Mouse (Mus musculus) limb, embryonic 12.5 days (tissue): ENCODE data around the gene Emc1. TPM values are rescaled to one million over a fixed set of nuclear protein-coding genes. Genes with fewer than 3 reads are reported as not detected.

ENCODE experiments used
- ATAC-seq: fragments of 200-750 bp; cut with Nextera tagmentation; 2 replicates; pipeline ENCODE4 v1.8.0; 2017; ENCODE audit warnings: low read depth, moderate TSS enrichment; ENCODE audit not compliant: insufficient number of reproducible peaks, insufficient read depth, low FRiP score, low TSS enrichment
- H3K27ac ChIP-seq: fragments of 300-500 bp; sonication (generic); 2 replicates; pipeline ENCODE4 v1.5.1; 2016; ENCODE audit warnings: mild to moderate bottlenecking, moderate library complexity
- H3K27me3 ChIP-seq: fragments of 300-500 bp; sonication (generic); 2 replicates; pipeline ENCODE4 v1.6.1; 2016; ENCODE audit warnings: mild to moderate bottlenecking, moderate library complexity
- H3K36me3 ChIP-seq: fragments of 300-500 bp; sonication (generic); 2 replicates; pipeline ENCODE4 v1.6.1; 2016; ENCODE audit warnings: mild to moderate bottlenecking, moderate library complexity
- H3K4me1 ChIP-seq: fragments of 300-500 bp; sonication (generic); replicated peaks from 2 replicates; pipeline ENCODE4 v1.6.1; 2016
- H3K4me2 ChIP-seq: fragments of 300-500 bp; sonication (generic); 2 replicates; pipeline ENCODE4 v1.6.1; 2016; ENCODE audit warnings: mild to moderate bottlenecking, moderate library complexity
- H3K4me3 ChIP-seq: fragments of 300-500 bp; sonication (generic); replicated peaks from 2 replicates; pipeline ENCODE4 v1.5.1; 2016; ENCODE audit warnings: mild to moderate bottlenecking
- H3K9ac ChIP-seq: fragments of 300-500 bp; sonication (generic); replicated peaks from 2 replicates; pipeline ENCODE4 v1.6.1; 2016; ENCODE audit warnings: mild to moderate bottlenecking, moderate library complexity
- H3K9me3 ChIP-seq: fragments of 300-500 bp; sonication (generic); 2 replicates; pipeline ENCODE4 v1.6.1; 2016; ENCODE audit warnings: mild to moderate bottlenecking, moderate library complexity
- WGBS: fragments of 180-500 bp; shearing (Covaris S2); methylation state at CpG from one replicate; pipeline ENCODE4 v1.1.7; 2016; 5-methylcytosine and 5-hydroxymethylcytosine counted together
- polyA plus RNA-seq: library from polyadenylated mRNA; unstranded; fragments of >200 nt; fragmentation: Nextera tagmentation; extraction: Ambion mirVana; gene quantifications from 2 replicates; pipeline ENCODE4 v1.2.1, GENCODE M21; 2016

Gene Emc1
- polyA plus RNA-seq, 1 experiment from 2014 or later, result 29.4 TPM

DNA sequence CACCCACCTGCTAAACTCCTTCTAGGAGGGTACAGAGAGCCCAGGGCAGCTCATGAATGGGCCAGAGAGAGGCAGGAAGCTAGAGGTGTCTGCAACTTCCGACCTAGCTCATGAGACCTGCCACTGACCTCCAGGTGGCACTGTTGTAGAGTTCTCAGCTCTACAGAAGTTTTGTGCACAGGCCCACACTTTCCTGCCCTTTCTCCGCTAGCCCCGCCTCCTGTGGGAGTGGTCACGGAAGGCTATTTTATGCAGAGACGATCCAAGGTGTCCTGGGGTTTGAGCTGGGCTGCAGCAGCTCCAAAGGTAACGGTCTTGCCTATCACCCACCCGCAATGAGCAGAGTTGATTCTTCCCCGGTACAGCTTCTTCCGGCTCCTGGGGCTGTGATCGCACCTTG, 21.8 kb upstream of the Emc1 start:
- ATAC-seq, result peak; percentile 83
- Histone ChIP-seq H3K9ac (no peak overlapping the region), H3K4me3 (peak overlapping the region; percentile 22), H3K36me3 (no peaks in the 10 kb centered on the region), H3K27ac (no peak overlapping the region), H3K4me1 (no peaks in the 10 kb centered on the region), H3K4me2 (peak overlapping the region; percentile 49), H3K27me3 (peaks cover 7% of the 10 kb centered on the region; the same call in 1 of the 2 replicates), H3K9me3 (no peaks in the 10 kb centered on the region)
- WGBS, result 11% methylated on average over 10 of the region's 10 CpGs

DNA sequence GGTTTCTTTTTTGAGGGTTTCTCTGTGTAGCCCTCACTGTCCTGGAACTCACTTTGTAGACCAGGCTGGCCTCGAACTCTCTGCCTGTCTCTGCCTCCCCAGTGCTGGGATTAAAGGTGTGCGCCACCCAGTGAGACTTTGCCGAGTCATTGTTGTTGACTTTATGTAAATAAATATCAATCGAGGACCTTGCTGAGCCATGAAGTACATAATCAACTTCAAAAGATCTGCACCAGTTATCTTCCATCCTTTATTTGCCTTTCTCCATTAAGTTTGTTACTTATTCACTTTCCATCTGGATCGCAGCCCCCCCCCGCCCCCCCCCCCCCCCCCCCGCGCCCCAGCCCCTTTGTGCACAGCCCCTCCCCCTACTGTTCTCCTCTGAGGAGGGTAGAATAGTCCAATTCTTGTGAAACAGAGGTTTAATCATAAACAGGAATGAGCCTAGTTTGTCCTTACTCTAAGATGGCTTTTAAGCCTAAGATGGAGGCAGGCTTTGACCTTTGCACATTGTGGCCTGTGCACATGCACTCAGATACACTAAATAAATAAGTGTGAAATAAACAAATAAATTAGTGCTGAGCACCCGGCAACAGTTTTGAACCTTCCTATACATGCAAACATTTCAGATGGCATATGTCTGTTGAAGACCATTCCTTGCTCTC, 17.6 kb upstream of the Emc1 start:
- H3K9me3 ChIP-seq, result no peaks in the 10 kb centered on the region
- ATAC-seq, result no peak
- H3K4me2 ChIP-seq, result no peak overlapping the region
- no peaks in the 10 kb centered on the region for H3K4me1 ChIP-seq
- whole genome bisulfite sequencing, result 81% methylated on average over 5 of the region's 9 CpGs
- no peak overlapping the region for H3K9ac ChIP-seq
- H3K27ac ChIP-seq, result no peak overlapping the region
- H3K27me3 ChIP-seq, result peaks cover 29% of the 10 kb centered on the region
- no peaks in the 10 kb centered on the region for H3K36me3 ChIP-seq
- H3K4me3 ChIP-seq, result no peak overlapping the region

DNA sequence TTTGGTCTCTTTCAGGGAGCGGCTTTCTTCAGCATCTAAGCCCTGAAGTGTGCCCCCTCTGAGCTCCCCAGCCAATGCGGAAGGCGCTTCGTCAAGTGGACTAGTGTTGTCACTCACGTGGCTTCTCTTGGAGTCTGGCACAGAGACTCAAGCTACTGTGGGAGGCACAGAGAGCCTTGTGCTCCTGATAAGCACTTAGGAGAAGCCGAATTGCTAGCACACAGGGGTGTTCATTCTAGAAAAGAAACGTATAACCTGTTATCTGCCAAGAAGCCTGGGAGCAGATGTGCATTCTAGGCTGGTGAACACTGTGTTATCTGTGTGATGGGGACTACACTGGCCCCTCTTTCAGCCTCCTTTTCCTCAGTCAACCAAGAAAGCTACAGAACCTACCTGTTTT, 16.9 kb upstream of the Emc1 start:
- Histone ChIP-seq H3K9me3 (no peaks in the 10 kb centered on the region), H3K4me3 (no peak overlapping the region), H3K27me3 (peaks cover 29% of the 10 kb centered on the region), H3K36me3 (no peaks in the 10 kb centered on the region), H3K27ac (no peak overlapping the region), H3K9ac (no peak overlapping the region), H3K4me1 (no peaks in the 10 kb centered on the region), H3K4me2 (no peak overlapping the region)
- 62% methylated on average over 7 of the region's 7 CpGs for WGBS
- no peak for ATAC-seq

DNA sequence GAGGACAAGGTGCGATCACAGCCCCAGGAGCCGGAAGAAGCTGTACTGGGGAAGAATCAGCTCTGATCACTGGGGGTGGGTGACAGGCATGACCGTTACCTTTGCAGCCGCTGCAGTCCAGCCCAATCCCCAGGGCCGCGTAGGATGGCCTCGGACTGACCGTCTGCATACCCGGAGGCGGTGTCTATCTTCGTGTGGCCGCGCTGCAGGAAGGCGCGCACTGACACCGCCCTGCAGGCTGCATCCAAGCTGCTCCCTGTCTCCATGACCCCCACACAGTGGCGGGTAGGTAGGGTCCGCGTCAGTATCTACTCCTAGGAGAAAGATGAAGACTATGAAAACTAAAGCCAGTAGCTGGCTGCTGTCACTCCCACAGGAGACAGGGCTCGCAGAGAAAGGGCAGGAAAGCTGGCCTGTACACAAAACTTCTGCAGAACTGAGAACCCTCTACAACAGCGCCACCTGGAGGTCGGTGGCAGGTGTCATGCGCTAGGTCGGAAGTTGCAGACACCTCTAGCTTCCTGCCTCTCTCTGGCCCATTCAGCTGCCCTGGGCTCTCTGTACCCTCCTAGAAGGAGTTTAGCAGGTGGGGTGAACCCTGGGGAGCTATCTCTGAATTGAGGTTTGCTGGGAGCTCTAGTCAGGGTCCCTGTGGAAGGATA, 15.4 kb upstream of the Emc1 start:
- 22% methylated on average over 24 of the region's 24 CpGs for WGBS
- Histone ChIP-seq H3K27me3 (peaks cover 29% of the 10 kb centered on the region), H3K4me3 (peak overlapping the region; percentile 22), H3K9ac (0 out of 2 replicates have a peak overlapping the region, but pooled peaks have one; percentile 37), H3K9me3 (no peaks in the 10 kb centered on the region), H3K4me2 (peak overlapping the region; percentile 47), H3K27ac (no peak overlapping the region), H3K36me3 (no peaks in the 10 kb centered on the region), H3K4me1 (no peaks in the 10 kb centered on the region)
- no peak for ATAC-seq

DNA sequence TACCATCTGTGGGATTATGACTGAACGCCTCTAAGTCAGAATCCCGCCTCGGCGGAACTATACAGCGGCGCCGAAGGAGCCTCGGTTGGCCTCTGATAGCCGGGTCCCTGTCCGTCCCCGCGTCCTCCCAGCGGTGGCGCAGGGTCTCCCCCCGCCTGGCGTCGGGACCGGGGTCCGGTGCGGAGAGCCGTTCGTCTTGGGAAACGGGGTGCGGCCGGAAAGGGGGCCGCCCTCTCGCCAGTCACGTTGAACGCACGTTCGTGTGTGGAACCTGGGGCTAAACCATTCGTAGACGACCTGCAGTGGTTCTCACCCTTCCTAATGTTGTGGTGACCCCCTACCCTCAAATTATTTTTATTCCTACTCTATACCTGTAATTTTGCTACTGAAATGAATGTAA, 14.2 kb upstream of the Emc1 start:
- H3K36me3 ChIP-seq, result no peaks in the 10 kb centered on the region
- no peak overlapping the region for H3K9ac ChIP-seq
- no peaks in the 10 kb centered on the region for H3K9me3 ChIP-seq
- 53% methylated on average over 33 of the region's 33 CpGs for WGBS
- no peak overlapping the region for H3K4me3 ChIP-seq
- no peak overlapping the region for H3K27ac ChIP-seq
- peaks cover 27% of the 10 kb centered on the region for H3K27me3 ChIP-seq
- ATAC-seq, result no peak
- no peaks in the 10 kb centered on the region for H3K4me1 ChIP-seq
- H3K4me2 ChIP-seq, result no peak overlapping the region

DNA sequence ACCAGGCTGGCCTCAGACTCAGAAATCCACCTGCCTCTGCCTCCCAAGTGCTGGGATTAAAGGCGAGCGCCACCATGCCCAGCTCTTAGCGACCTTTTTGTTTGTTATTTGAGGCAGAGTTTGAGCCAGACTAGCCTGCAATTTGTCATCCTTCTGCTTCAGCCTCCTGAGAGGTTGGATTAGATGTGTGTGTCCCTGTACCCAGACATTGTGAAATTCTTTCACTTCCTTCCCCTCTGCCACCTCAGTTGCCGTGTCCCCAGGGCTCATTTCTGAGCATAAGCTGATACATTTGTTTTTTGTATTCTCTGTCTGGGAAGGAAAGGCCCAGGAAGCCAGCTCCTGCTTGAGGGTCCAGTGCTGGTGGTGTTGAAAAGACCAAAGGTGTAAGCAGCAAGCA, 11.6 kb upstream of the Emc1 start:
- Histone ChIP-seq H3K9me3 (no peaks in the 10 kb centered on the region), H3K27ac (no peak overlapping the region), H3K4me2 (no peak overlapping the region), H3K4me3 (no peak overlapping the region), H3K9ac (no peak overlapping the region), H3K27me3 (peaks cover 20% of the 10 kb centered on the region), H3K4me1 (no peaks in the 10 kb centered on the region), H3K36me3 (peaks cover 10% of the 10 kb centered on the region)
- ATAC-seq, result no peak
- 87% methylated on average over 4 of the region's 4 CpGs for WGBS

DNA sequence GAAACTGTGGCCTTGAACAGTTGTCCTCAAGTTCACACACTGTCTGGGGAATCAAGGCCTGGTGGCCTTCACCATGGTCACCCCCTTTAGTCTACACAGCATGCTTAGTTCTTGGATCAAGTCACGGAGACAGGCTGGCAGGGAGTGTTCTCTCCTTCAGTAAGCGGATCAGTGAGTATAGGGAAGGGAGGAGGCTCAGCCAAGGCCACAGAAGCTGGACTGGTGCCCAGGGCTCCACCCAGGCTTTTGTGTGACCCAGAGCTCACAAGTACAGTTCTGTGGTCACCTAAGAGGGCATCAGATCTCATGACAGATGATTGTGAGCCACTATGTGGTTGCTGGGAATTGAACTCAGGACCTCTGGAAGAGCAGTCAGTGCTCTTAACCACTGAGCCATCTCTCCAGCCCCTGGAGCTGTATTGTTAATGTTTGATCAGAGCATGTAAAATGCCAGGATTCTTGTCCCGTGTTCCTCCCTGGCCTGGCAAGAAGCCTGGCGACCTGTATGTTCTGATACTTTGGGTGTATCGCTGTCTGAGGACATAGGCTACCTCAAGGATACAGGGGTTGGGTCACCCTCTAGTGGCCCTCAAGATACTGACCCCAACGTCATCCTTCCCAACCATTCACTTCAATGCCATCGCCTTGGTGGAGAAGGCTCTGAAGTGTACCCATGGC, 10.7 kb upstream of the Emc1 start:
- H3K4me2 ChIP-seq, result no peak overlapping the region
- H3K4me3 ChIP-seq, result no peak overlapping the region
- WGBS, result 85% methylated on average over 7 of the region's 7 CpGs
- H3K27ac ChIP-seq, result no peak overlapping the region
- H3K27me3 ChIP-seq, result peaks cover 17% of the 10 kb centered on the region
- no peak overlapping the region for H3K9ac ChIP-seq
- no peak for ATAC-seq
- H3K36me3 ChIP-seq, result peaks cover 18% of the 10 kb centered on the region
- no peaks in the 10 kb centered on the region for H3K4me1 ChIP-seq
- no peaks in the 10 kb centered on the region for H3K9me3 ChIP-seq

DNA sequence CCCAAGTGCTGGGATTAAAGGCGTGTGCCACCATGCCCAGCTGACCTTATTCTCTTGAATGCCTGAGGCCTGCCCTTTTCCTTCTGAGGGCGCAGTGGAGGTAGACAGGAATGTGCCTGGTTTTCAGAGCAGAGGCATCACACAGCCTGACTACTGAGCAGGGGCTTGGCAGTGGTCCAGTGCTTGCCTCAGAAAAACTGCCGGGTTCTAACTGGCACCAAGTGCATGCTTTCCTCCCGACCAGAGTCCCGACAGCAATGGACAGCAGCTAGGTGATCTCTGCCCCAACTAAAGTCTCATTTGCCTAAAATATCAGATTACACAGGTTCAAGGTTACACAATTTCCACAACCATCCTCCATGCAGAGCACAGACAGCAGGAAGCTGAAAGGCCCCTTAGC, 8.7 kb upstream of the Emc1 start:
- H3K36me3 ChIP-seq, result peaks cover 38% of the 10 kb centered on the region
- WGBS, result 80% methylated on average over 5 of the region's 5 CpGs

DNA sequence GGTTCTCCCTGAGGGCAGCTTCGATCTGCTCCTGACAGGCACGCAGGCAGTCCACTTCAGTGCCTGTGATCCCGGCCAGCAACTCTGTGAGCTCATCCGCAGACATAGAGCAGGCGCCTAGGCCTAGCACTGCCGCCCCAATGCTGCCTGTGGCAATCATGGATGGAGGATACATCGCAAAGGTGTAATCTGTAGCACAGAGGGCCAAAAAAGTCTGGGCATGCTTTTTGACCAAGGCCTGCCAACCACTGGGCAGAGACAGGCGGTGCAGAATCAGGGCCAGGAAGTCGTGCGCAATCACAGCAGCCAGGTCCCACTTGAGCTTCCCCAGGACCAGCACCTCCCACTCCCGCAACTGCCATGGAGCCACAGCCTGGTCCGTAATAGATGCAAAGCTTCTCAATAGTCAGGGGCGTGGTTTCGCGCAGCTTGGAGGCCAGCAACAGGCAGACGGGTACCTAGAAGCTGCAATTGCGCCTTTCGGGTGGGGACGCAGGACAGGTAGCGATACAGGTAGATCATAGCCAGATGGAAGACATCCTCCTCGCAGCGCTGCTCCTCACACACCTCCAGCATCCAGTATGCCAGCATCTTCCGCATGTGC, 6.9 kb upstream of the Emc1 start:
- Histone ChIP-seq H3K27me3 (no peaks in the 10 kb centered on the region), H3K4me2 (no peak overlapping the region), H3K9ac (no peak overlapping the region), H3K36me3 (peaks cover 55% of the 10 kb centered on the region), H3K4me3 (no peak overlapping the region), H3K27ac (no peak overlapping the region), H3K9me3 (no peaks in the 10 kb centered on the region), H3K4me1 (peaks cover 2% of the 10 kb centered on the region; the same call in 1 of the 2 replicates)
- 79% methylated on average over 23 of the region's 23 CpGs for WGBS
- no peak for ATAC-seq

More for the DNA sequence above, 8.7 kb upstream of the Emc1 start:
- no peaks in the 10 kb centered on the region for H3K4me1 ChIP-seq
- H3K27me3 ChIP-seq, result no peaks in the 10 kb centered on the region
- no peak overlapping the region for H3K9ac ChIP-seq
- no peak for ATAC-seq
- no peaks in the 10 kb centered on the region for H3K9me3 ChIP-seq
- no peak overlapping the region for H3K4me3 ChIP-seq
- no peak overlapping the region for H3K4me2 ChIP-seq
- no peak overlapping the region for H3K27ac ChIP-seq

DNA sequence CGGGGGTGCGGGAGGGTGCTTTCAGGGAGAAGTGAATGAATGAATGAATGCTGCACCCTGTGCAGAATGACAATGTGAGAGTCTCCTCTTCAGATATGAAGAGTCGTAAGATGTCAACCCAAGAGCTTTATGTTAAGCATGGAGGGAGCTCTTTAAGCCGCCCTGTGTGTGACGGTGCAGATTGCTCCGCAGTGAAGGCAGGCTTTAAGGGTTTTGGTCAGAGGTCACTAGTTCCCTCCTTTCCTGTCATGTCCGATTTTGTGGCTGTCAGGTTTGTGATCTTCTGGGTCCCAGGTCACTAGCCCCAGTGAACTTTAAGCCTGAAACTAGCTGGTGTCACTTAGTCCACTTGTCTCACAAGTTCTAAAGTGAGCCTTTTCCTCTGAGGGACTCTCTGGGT, 445 bp downstream of the Emc1 start:
- Histone ChIP-seq H3K9me3 (no peaks in the 10 kb centered on the region), H3K4me1 (peaks cover 22% of the 10 kb centered on the region), H3K9ac (peak overlapping the region; percentile 88), H3K4me2 (peak overlapping the region; percentile 99), H3K4me3 (peak overlapping the region; percentile 80), H3K36me3 (peaks cover 62% of the 10 kb centered on the region), H3K27ac (peak overlapping the region; percentile 95; the same call in 1 of the 2 replicates), H3K27me3 (no peaks in the 10 kb centered on the region)
- WGBS, result under 1% methylated on average over 7 of the region's 7 CpGs
- ATAC-seq, result peak; percentile 9; the same call in 1 of the 2 replicates

DNA sequence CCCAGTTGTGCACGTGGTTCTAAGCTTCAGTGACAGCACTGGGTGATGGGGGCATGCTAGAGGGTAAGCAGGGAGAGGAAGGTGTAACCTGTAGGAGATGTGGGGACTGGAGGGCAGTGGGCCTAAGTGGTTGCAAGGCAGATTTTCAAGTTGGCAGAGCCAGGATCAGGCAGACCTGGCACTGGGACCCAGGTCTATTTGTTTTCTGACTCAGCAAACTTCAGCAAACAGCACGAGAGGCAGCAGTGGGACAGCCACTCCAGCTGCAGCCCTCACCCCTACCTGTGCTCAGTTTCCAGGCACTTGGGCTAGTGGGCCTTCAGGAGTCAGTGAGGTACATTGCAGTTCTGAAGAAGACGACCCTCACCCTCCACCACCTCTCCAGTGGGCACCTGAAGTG, 4.8 kb downstream of the Emc1 start:
- no peak overlapping the region for H3K9ac ChIP-seq
- peaks cover 80% of the 10 kb centered on the region for H3K36me3 ChIP-seq
- 95% methylated on average over 3 of the region's 3 CpGs for WGBS
- H3K4me1 ChIP-seq, result peaks cover 9% of the 10 kb centered on the region; the same call in 1 of the 2 replicates
- no peak overlapping the region for H3K4me2 ChIP-seq
- no peaks in the 10 kb centered on the region for H3K27me3 ChIP-seq
- ATAC-seq, result no peak
- H3K27ac ChIP-seq, result no peak overlapping the region
- no peaks in the 10 kb centered on the region for H3K9me3 ChIP-seq
- no peak overlapping the region for H3K4me3 ChIP-seq
